Mouse (Mus musculus): Measurements from ENCODE around the gene Ttc23. TPM values are rescaled to one million over a fixed set of nuclear protein-coding genes. Genes with fewer than 3 reads are reported as not detected.

Gene Ttc23
- polyA plus RNA-seq, 1 experiment from 2014 or later = 37.9 TPM

GRCm38 (mm10) chr7:67725016-67725415 lies 77.8 kb downstream of the Ttc23 start:
- ATAC-seq (replicated peaks; ENCODE audit: low FRiP score) (no peak), DNase-seq (ENCODE audit: low spot score) (no peak)
- no peaks in the 10 kb centered on the region; the same call in 1 of the 2 replicates for H3K36me3 ChIP-seq (ENCODE audit: control insufficient read depth, insufficient read depth, low read length)
- no peak overlapping the region for H3K27ac ChIP-seq (ENCODE audit: low read depth, low read length)
- H3K9me3 ChIP-seq (ENCODE audit: control insufficient read depth, low read length) = no peaks in the 10 kb centered on the region
- no peak overlapping the region for H3K9ac ChIP-seq (ENCODE audit: low read length)
- 0 out of 2 replicates have a peak, but pooled peaks cover under 1% of the 10 kb centered on the region for H3K4me1 ChIP-seq (replicated peaks; ENCODE audit: control insufficient read depth, insufficient read depth, low read length)
- no peak overlapping the region for H3K4me2 ChIP-seq (ENCODE audit: low read depth, low read length, severe bottlenecking)
- no peaks in the 10 kb centered on the region for H3K27me3 ChIP-seq (ENCODE audit: control insufficient read depth, insufficient read depth, low read length)
- no peak overlapping the region for H3K4me3 ChIP-seq (ENCODE audit: low read depth, low read length)
- 78% methylated on average over 9 of the region's 9 CpGs for WGBS

- ATAC-seq (replicated peaks; ENCODE audit: low FRiP score) = no peak
- 97% methylated on average over 4 of the region's 4 CpGs for WGBS
- no peaks in the 10 kb centered on the region; the same call in 1 of the 2 replicates for H3K36me3 ChIP-seq (ENCODE audit: control insufficient read depth, insufficient read depth, low read length)
These were observed 81.0 kb downstream of the Ttc23 start for GRCm38 (mm10) chr7:67728203-67728602.

GRCm38 (mm10) chr7:67728809-67729208 lies 81.6 kb downstream of the Ttc23 start:
- H3K4me2 ChIP-seq (ENCODE audit: low read depth, low read length, severe bottlenecking) = no peak overlapping the region
- H3K27ac ChIP-seq (ENCODE audit: low read depth, low read length) = no peak overlapping the region
- H3K27me3 ChIP-seq (ENCODE audit: control insufficient read depth, insufficient read depth, low read length) = no peaks in the 10 kb centered on the region
- no peak for ATAC-seq (replicated peaks; ENCODE audit: low FRiP score)
- no peak overlapping the region for H3K4me3 ChIP-seq (ENCODE audit: low read depth, low read length)
- H3K9me3 ChIP-seq (ENCODE audit: control insufficient read depth, low read length) = no peaks in the 10 kb centered on the region
- H3K9ac ChIP-seq (ENCODE audit: low read length) = no peak overlapping the region
- WGBS = 88% methylated on average over 4 of the region's 4 CpGs
- DNase-seq (ENCODE audit: low spot score) = no peak
- no peaks in the 10 kb centered on the region; the same call in 1 of the 2 replicates for H3K36me3 ChIP-seq (ENCODE audit: control insufficient read depth, insufficient read depth, low read length)
- no peaks in the 10 kb centered on the region for H3K4me1 ChIP-seq (replicated peaks; ENCODE audit: control insufficient read depth, insufficient read depth, low read length)

More at GRCm38 (mm10) chr7:67728203-67728602, 81.0 kb downstream of the Ttc23 start:
- Histone ChIP-seq H3K9ac (ENCODE audit: low read length) (no peak overlapping the region), H3K4me1 (replicated peaks; ENCODE audit: control insufficient read depth, insufficient read depth, low read length) (no peaks in the 10 kb centered on the region), H3K27me3 (ENCODE audit: control insufficient read depth, insufficient read depth, low read length) (no peaks in the 10 kb centered on the region), H3K9me3 (ENCODE audit: control insufficient read depth, low read length) (no peaks in the 10 kb centered on the region), H3K4me2 (ENCODE audit: low read depth, low read length, severe bottlenecking) (no peak overlapping the region), H3K4me3 (ENCODE audit: low read depth, low read length) (no peak overlapping the region), H3K27ac (ENCODE audit: low read depth, low read length) (no peak overlapping the region)
- no peak for DNase-seq (ENCODE audit: low spot score)

- ATAC-seq (replicated peaks; ENCODE audit: low FRiP score) (no peak), DNase-seq (ENCODE audit: low spot score) (no peak)
- WGBS = 74% methylated on average over 5 of the region's 5 CpGs
- no peaks in the 10 kb centered on the region for H3K4me1 ChIP-seq (replicated peaks; ENCODE audit: control insufficient read depth, insufficient read depth, low read length)
- H3K9me3 ChIP-seq (ENCODE audit: control insufficient read depth, low read length) = no peaks in the 10 kb centered on the region
- H3K4me2 ChIP-seq (ENCODE audit: low read depth, low read length, severe bottlenecking) = no peak overlapping the region
- no peaks in the 10 kb centered on the region; the same call in 1 of the 2 replicates for H3K36me3 ChIP-seq (ENCODE audit: control insufficient read depth, insufficient read depth, low read length)
- H3K27ac ChIP-seq (ENCODE audit: low read depth, low read length) = no peak overlapping the region
- no peak overlapping the region for H3K9ac ChIP-seq (ENCODE audit: low read length)
- no peak overlapping the region for H3K4me3 ChIP-seq (ENCODE audit: low read depth, low read length)
- no peaks in the 10 kb centered on the region for H3K27me3 ChIP-seq (ENCODE audit: control insufficient read depth, insufficient read depth, low read length)
These were observed 83.4 kb downstream of the Ttc23 start for GRCm38 (mm10) chr7:67730431-67731110.

- Histone ChIP-seq H3K4me1 (replicated peaks; ENCODE audit: control insufficient read depth, insufficient read depth, low read length) (no peaks in the 10 kb centered on the region), H3K27me3 (ENCODE audit: control insufficient read depth, insufficient read depth, low read length) (no peaks in the 10 kb centered on the region), H3K36me3 (ENCODE audit: control insufficient read depth, insufficient read depth, low read length) (no peaks in the 10 kb centered on the region; the same call in 1 of the 2 replicates), H3K4me2 (ENCODE audit: low read depth, low read length, severe bottlenecking) (no peak overlapping the region), H3K4me3 (ENCODE audit: low read depth, low read length) (no peak overlapping the region), H3K27ac (ENCODE audit: low read depth, low read length) (no peak overlapping the region), H3K9ac (ENCODE audit: low read length) (no peak overlapping the region), H3K9me3 (ENCODE audit: control insufficient read depth, low read length) (no peaks in the 10 kb centered on the region)
- 89% methylated on average over 4 of the region's 4 CpGs for WGBS
- DNase-seq (ENCODE audit: low spot score) = no peak
- no peak for ATAC-seq (replicated peaks; ENCODE audit: low FRiP score)
These were observed 85.1 kb downstream of the Ttc23 start for GRCm38 (mm10) chr7:67732276-67732675.

- H3K27me3 ChIP-seq (ENCODE audit: control insufficient read depth, insufficient read depth, low read length) = no peaks in the 10 kb centered on the region
- no peaks in the 10 kb centered on the region for H3K9me3 ChIP-seq (ENCODE audit: control insufficient read depth, low read length)
- ATAC-seq (replicated peaks; ENCODE audit: low FRiP score) (no peak), DNase-seq (ENCODE audit: low spot score) (no peak)
- no peak overlapping the region for H3K4me3 ChIP-seq (ENCODE audit: low read depth, low read length)
- no peak overlapping the region for H3K4me2 ChIP-seq (ENCODE audit: low read depth, low read length, severe bottlenecking)
- H3K27ac ChIP-seq (ENCODE audit: low read depth, low read length) = no peak overlapping the region
- no peaks in the 10 kb centered on the region for H3K36me3 ChIP-seq (ENCODE audit: control insufficient read depth, insufficient read depth, low read length)
- H3K4me1 ChIP-seq (replicated peaks; ENCODE audit: control insufficient read depth, insufficient read depth, low read length) = no peaks in the 10 kb centered on the region
- H3K9ac ChIP-seq (ENCODE audit: low read length) = no peak overlapping the region
- 93% methylated on average over 4 of the region's 4 CpGs for WGBS
These were observed 93.2 kb downstream of the Ttc23 start for GRCm38 (mm10) chr7:67740382-67740781.

GRCm38 (mm10) chr7:67740796-67741195 lies 93.6 kb downstream of the Ttc23 start:
- no peak overlapping the region for H3K9ac ChIP-seq (ENCODE audit: low read length)
- no peak for DNase-seq (ENCODE audit: low spot score)
- no peak for ATAC-seq (replicated peaks; ENCODE audit: low FRiP score)
- H3K4me1 ChIP-seq (replicated peaks; ENCODE audit: control insufficient read depth, insufficient read depth, low read length) = no peaks in the 10 kb centered on the region
- WGBS = 82% methylated on average over 5 of the region's 5 CpGs
- H3K27me3 ChIP-seq (ENCODE audit: control insufficient read depth, insufficient read depth, low read length) = no peaks in the 10 kb centered on the region
- no peak overlapping the region for H3K4me3 ChIP-seq (ENCODE audit: low read depth, low read length)
- H3K9me3 ChIP-seq (ENCODE audit: control insufficient read depth, low read length) = no peaks in the 10 kb centered on the region
- H3K36me3 ChIP-seq (ENCODE audit: control insufficient read depth, insufficient read depth, low read length) = no peaks in the 10 kb centered on the region
- no peak overlapping the region for H3K4me2 ChIP-seq (ENCODE audit: low read depth, low read length, severe bottlenecking)
- H3K27ac ChIP-seq (ENCODE audit: low read depth, low read length) = no peak overlapping the region

- Histone ChIP-seq H3K27ac (ENCODE audit: low read depth, low read length) (no peak overlapping the region), H3K4me3 (ENCODE audit: low read depth, low read length) (no peak overlapping the region), H3K4me1 (replicated peaks; ENCODE audit: control insufficient read depth, insufficient read depth, low read length) (no peaks in the 10 kb centered on the region), H3K36me3 (ENCODE audit: control insufficient read depth, insufficient read depth, low read length) (no peaks in the 10 kb centered on the region), H3K4me2 (ENCODE audit: low read depth, low read length, severe bottlenecking) (no peak overlapping the region), H3K27me3 (ENCODE audit: control insufficient read depth, insufficient read depth, low read length) (no peaks in the 10 kb centered on the region), H3K9ac (ENCODE audit: low read length) (no peak overlapping the region), H3K9me3 (ENCODE audit: control insufficient read depth, low read length) (no peaks in the 10 kb centered on the region)
- DNase-seq (ENCODE audit: low spot score) (no peak), ATAC-seq (replicated peaks; ENCODE audit: low FRiP score) (no peak)
- WGBS = 85% methylated on average over 7 of the region's 7 CpGs
These were observed 94.5 kb downstream of the Ttc23 start for GRCm38 (mm10) chr7:67741706-67742105.

GRCm38 (mm10) chr7:67747731-67748305 lies 100.6 kb downstream of the Ttc23 start:
- H3K27ac ChIP-seq (ENCODE audit: low read depth, low read length) = no peak overlapping the region
- H3K27me3 ChIP-seq (ENCODE audit: control insufficient read depth, insufficient read depth, low read length) = no peaks in the 10 kb centered on the region
- H3K9me3 ChIP-seq (ENCODE audit: control insufficient read depth, low read length) = no peaks in the 10 kb centered on the region
- H3K4me3 ChIP-seq (ENCODE audit: low read depth, low read length) = no peak overlapping the region
- no peaks in the 10 kb centered on the region for H3K36me3 ChIP-seq (ENCODE audit: control insufficient read depth, insufficient read depth, low read length)
- ATAC-seq (replicated peaks; ENCODE audit: low FRiP score) (no peak), DNase-seq (ENCODE audit: low spot score) (no peak)
- H3K4me2 ChIP-seq (ENCODE audit: low read depth, low read length, severe bottlenecking) = no peak overlapping the region
- WGBS = 94% methylated on average over 4 of the region's 4 CpGs
- H3K4me1 ChIP-seq (replicated peaks; ENCODE audit: control insufficient read depth, insufficient read depth, low read length) = no peaks in the 10 kb centered on the region
- H3K9ac ChIP-seq (ENCODE audit: low read length) = no peak overlapping the region

All from forebrain, embryonic 11.5 days (tissue).